Mouse (Mus musculus): ENCODE results near the gene Gm4131. TPM values are rescaled to one million over a fixed set of nuclear protein-coding genes. Genes with fewer than 3 reads are reported as not detected.

Gm4131 gene
- polyA plus RNA-seq, 1 experiment = not detected

GRCm38 (mm10) chr14:62454760-62455569 is 111.8 kb downstream of the Gm4131 start:
- no peak for DNase-seq
- Histone ChIP-seq H3K4me3 (replicated peaks; ENCODE audit: extremely low read depth, low read depth, low read length) (no peak overlapping the region), H3K4me1 (ENCODE audit: control insufficient read depth, insufficient read depth, low read length) (no peaks in the 10 kb centered on the region)
- WGBS = 60% methylated on average over 9 of the region's 9 CpGs
- TF ChIP-seq CTCF (IDR thresholded peaks at IDR 0.05; ENCODE audit: insufficient read depth, low read length) (no peak), POLR2A (IDR thresholded peaks at IDR 0.05; ENCODE audit: borderline replicate concordance, extremely low read depth, low read depth, low read length) (no peak)

DNA sequence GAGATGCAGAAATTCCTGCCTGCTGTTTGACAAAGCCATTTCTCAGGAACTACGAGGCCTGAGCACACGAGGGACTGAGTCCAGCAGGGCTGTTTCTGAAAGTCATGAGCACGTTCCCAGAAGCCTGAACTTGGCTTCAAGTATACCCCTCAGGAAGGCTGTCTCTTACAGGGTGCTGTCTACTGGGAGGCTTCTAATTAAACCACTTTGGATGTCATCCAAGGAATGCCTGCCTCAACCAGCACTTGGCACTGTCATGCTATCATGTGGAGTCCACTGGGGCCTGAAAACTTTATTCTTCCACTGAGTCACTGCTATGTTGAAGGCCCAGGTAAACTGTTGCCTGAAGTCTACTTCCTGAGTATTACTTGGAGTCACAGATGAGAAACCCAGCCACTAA is 112.6 kb downstream of the Gm4131 start:
- 41% methylated on average over 3 of the region's 3 CpGs for WGBS
- no peak overlapping the region for H3K4me3 ChIP-seq (replicated peaks; ENCODE audit: extremely low read depth, low read depth, low read length)
- TF ChIP-seq POLR2A (IDR thresholded peaks at IDR 0.05; ENCODE audit: borderline replicate concordance, extremely low read depth, low read depth, low read length) (no peak), CTCF (IDR thresholded peaks at IDR 0.05; ENCODE audit: insufficient read depth, low read length) (no peak)
- no peak for DNase-seq
- H3K4me1 ChIP-seq (ENCODE audit: control insufficient read depth, insufficient read depth, low read length) = no peaks in the 10 kb centered on the region

DNA sequence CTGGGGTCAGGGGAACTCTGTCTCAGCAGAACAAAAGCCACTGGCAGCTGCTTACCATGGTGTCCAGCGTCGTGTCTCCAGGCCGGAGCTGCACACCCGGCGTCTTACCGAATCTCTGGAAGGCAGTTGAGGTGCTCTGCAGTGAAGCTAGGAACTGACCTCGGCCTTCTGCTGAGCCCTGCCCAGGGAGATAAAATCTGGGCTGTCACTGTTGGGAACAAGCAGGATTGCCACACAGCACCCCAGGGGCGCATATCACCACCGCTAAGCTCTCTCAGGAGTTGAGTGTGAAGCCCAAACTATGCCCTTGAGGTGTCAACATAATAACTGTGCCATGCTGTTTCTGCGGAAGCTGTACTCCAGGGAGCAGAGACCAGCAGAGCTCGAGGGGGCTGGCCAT is 113.4 kb downstream of the Gm4131 start:
- DNase-seq = no peak
- Histone ChIP-seq H3K4me3 (replicated peaks; ENCODE audit: extremely low read depth, low read depth, low read length) (no peak overlapping the region), H3K4me1 (ENCODE audit: control insufficient read depth, insufficient read depth, low read length) (no peaks in the 10 kb centered on the region)
- TF ChIP-seq CTCF (IDR thresholded peaks at IDR 0.05; ENCODE audit: insufficient read depth, low read length) (no peak), POLR2A (IDR thresholded peaks at IDR 0.05; ENCODE audit: borderline replicate concordance, extremely low read depth, low read depth, low read length) (no peak)
- WGBS = 81% methylated on average over 11 of the region's 11 CpGs

DNA sequence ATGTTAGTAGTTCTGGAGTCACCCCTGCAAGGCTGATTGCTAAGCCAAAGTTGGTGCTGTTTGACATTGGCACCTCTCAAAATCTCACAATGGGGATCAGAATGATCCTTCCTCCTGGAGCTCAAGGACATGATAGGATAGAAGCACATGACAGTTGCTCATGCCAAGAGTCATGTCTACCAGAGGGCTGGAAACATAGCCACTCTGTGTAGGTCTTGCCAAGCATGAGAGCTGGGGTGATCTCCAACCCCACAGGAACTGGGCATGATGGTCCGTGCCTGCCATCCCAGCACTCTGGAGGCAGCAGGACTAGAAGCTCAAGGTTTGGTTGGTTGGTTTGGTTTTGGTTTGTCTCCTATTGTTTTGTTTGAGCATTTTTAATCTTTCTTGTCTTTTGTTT is 116.0 kb downstream of the Gm4131 start:
- no peak for DNase-seq
- TF ChIP-seq POLR2A (IDR thresholded peaks at IDR 0.05; ENCODE audit: borderline replicate concordance, extremely low read depth, low read depth, low read length) (no peak), CTCF (IDR thresholded peaks at IDR 0.05; ENCODE audit: insufficient read depth, low read length) (no peak)
- WGBS = 97% methylated on average over 1 of the region's 1 CpGs

DNA sequence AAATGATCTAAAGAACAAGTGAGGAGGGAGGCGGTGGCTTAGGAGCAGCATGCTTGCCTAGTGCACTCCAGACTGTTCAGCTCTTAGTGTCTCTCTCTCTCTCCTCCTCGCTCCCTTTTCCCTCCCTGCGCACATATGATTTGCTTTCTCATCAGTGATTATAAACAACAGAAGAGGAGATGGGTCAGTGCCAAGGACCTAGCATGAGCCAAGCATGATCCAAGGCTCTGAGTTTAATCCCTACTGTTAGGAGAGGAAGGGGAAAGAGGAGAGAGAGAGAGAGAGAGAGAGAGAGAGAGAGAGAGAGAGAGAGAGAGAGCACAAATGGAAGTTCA is 119.5 kb downstream of the Gm4131 start:
- Histone ChIP-seq H3K4me1 (ENCODE audit: control insufficient read depth, insufficient read depth, low read length) (no peaks in the 10 kb centered on the region), H3K4me3 (replicated peaks; ENCODE audit: extremely low read depth, low read depth, low read length) (no peak overlapping the region)
- TF ChIP-seq POLR2A (IDR thresholded peaks at IDR 0.05; ENCODE audit: borderline replicate concordance, extremely low read depth, low read depth, low read length) (no peak), CTCF (IDR thresholded peaks at IDR 0.05; ENCODE audit: insufficient read depth, low read length) (no peak)
- WGBS = 50% methylated on average over 3 of the region's 3 CpGs
- DNase-seq = no peak

More for the DNA sequence above, 116.0 kb downstream of the Gm4131 start:
- Histone ChIP-seq H3K4me1 (ENCODE audit: control insufficient read depth, insufficient read depth, low read length) (no peaks in the 10 kb centered on the region), H3K4me3 (replicated peaks; ENCODE audit: extremely low read depth, low read depth, low read length) (no peak overlapping the region)

GRCm38 (mm10) chr14:62446385-62447213 is 120.1 kb downstream of the Gm4131 start:
- H3K4me1 ChIP-seq (ENCODE audit: control insufficient read depth, insufficient read depth, low read length) = no peaks in the 10 kb centered on the region
- 77% methylated on average over 7 of the region's 7 CpGs for WGBS

DNA sequence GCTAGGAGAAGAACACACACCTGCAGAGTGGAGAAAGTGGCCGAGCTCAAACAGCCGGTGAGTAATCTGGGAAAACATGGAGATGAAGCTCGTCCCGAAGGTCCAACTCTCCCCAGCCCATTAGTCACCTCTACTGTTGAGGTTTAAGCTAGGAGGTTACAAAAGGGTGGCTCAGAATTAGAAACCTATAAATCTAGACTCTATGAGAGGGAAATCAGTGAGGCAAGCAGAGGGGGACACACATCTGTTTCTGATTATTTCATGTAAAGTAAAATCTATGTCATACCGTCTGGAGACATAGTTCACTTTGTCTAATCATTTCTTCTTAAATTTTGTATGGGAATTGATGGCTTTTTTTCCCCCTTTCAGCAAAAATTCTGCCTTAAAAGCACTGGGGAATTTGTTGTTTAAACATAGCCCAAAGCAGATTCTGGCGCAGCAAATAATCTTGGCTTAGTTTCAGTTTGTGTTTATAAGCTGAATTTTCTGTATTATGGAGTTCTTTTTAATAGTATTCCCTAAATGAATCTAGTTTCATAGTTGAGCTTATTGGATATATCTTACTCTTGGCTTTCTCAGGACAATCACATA is 122.8 kb downstream of the Gm4131 start:
- DNase-seq = no peak
- WGBS = 75% methylated on average over 6 of the region's 6 CpGs
- no peaks in the 10 kb centered on the region for H3K4me1 ChIP-seq (ENCODE audit: control insufficient read depth, insufficient read depth, low read length)
- no peak overlapping the region for H3K4me3 ChIP-seq (replicated peaks; ENCODE audit: extremely low read depth, low read depth, low read length)
- no peak for TF ChIP-seq CTCF (IDR thresholded peaks at IDR 0.05; ENCODE audit: insufficient read depth, low read length)
- no peak for TF ChIP-seq POLR2A (IDR thresholded peaks at IDR 0.05; ENCODE audit: borderline replicate concordance, extremely low read depth, low read depth, low read length)

More at GRCm38 (mm10) chr14:62446385-62447213, 120.1 kb downstream of the Gm4131 start:
- TF ChIP-seq CTCF (IDR thresholded peaks at IDR 0.05; ENCODE audit: insufficient read depth, low read length) (no peak), POLR2A (IDR thresholded peaks at IDR 0.05; ENCODE audit: borderline replicate concordance, extremely low read depth, low read depth, low read length) (no peak)
- no peak overlapping the region for H3K4me3 ChIP-seq (replicated peaks; ENCODE audit: extremely low read depth, low read depth, low read length)
- DNase-seq = no peak

GRCm38 (mm10) chr14:62442971-62443370 is 123.8 kb downstream of the Gm4131 start:
- H3K4me3 ChIP-seq (replicated peaks; ENCODE audit: extremely low read depth, low read depth, low read length) = no peak overlapping the region
- 58% methylated on average over 1 of the region's 1 CpGs for WGBS
- TF ChIP-seq POLR2A (IDR thresholded peaks at IDR 0.05; ENCODE audit: borderline replicate concordance, extremely low read depth, low read depth, low read length) (no peak), CTCF (IDR thresholded peaks at IDR 0.05; ENCODE audit: insufficient read depth, low read length) (no peak)
- no peak for DNase-seq
- no peaks in the 10 kb centered on the region for H3K4me1 ChIP-seq (ENCODE audit: control insufficient read depth, insufficient read depth, low read length)

- TF ChIP-seq POLR2A (IDR thresholded peaks at IDR 0.05; ENCODE audit: borderline replicate concordance, extremely low read depth, low read depth, low read length) (no peak), CTCF (IDR thresholded peaks at IDR 0.05; ENCODE audit: insufficient read depth, low read length) (no peak)
- DNase-seq = no peak
- no peaks in the 10 kb centered on the region for H3K4me1 ChIP-seq (ENCODE audit: control insufficient read depth, insufficient read depth, low read length)
- H3K4me3 ChIP-seq (replicated peaks; ENCODE audit: extremely low read depth, low read depth, low read length) = no peak overlapping the region
These were observed 126.7 kb downstream of the Gm4131 start for GRCm38 (mm10) chr14:62440036-62440435.
